ENCODE assay signal across 18 mouse cellular contexts in genomic region chr12:30030571-30030970, GRCm38 (mm10).
"Had no signal": no experiment of that assay in that cellular context is flagged by ENCODE, and none has a peak within 500 bp of the region (broad histone marks: within the 10 kb centered on the region; RNA-seq: fewer than 3 reads in every experiment).

No protein-coding gene starts in this region.

- H3K36me3 ChIP-seq: liver, embryonic 12.5 days; lung, embryonic 15.5 days; midbrain, embryonic 10.5 days; midbrain, embryonic 12.5 days; neural tube, embryonic 13.5 days; neural tube, embryonic 15.5 days had no signal

- H3K4me2 ChIP-seq: liver, embryonic 12.5 days; lung, embryonic 15.5 days; midbrain, embryonic 12.5 days; neural tube, embryonic 13.5 days; neural tube, embryonic 15.5 days had no signal

- H3K27ac ChIP-seq: liver, embryonic 12.5 days; liver, embryonic 14.5 days; lung, embryonic 15.5 days; midbrain, embryonic 10.5 days; midbrain, embryonic 12.5 days; neural tube, embryonic 13.5 days; neural tube, embryonic 15.5 days had no signal

- H3K9ac ChIP-seq: liver, embryonic 12.5 days; liver, embryonic 14.5 days; lung, embryonic 15.5 days; midbrain, embryonic 12.5 days; neural tube, embryonic 13.5 days; neural tube, embryonic 15.5 days had no signal

- H3K4me3 ChIP-seq: liver, embryonic 12.5 days; lung, embryonic 15.5 days; midbrain, embryonic 10.5 days; midbrain, embryonic 12.5 days; myocyte; neural tube, embryonic 13.5 days; neural tube, embryonic 15.5 days had no signal

- H3K9me3 ChIP-seq: liver, embryonic 12.5 days; lung, embryonic 15.5 days; midbrain, embryonic 10.5 days; midbrain, embryonic 12.5 days; neural tube, embryonic 13.5 days; neural tube, embryonic 15.5 days had no signal

- DNase-seq: midbrain, embryonic 14.5 days; retina, postnatal 1 day; right cerebral cortex, adult 18-20 months; right cerebral cortex, postnatal 25 days; right cerebral cortex, postnatal 4 days; spleen, adult 18-20 months; thymus, adult 18-20 months; thymus, postnatal 14 days; thymus, postnatal 36 days had no signal

- H3K4me1 ChIP-seq: liver, embryonic 12.5 days had no signal

- ATAC-seq: liver, embryonic 12.5 days; midbrain, embryonic 16.5 days had no signal

- H3K27me3 ChIP-seq: liver, embryonic 12.5 days; lung, embryonic 15.5 days; midbrain, embryonic 12.5 days; neural tube, embryonic 13.5 days; neural tube, embryonic 15.5 days had no signal
